Mouse (Mus musculus): Measurements from ENCODE around the gene E2f6. TPM values are rescaled to one million over a fixed set of nuclear protein-coding genes. Genes with fewer than 3 reads are reported as not detected.

E2f6 gene
- total and polyA plus RNA-seq, 2 experiments = 8.8 to 10.9 TPM

DNA sequence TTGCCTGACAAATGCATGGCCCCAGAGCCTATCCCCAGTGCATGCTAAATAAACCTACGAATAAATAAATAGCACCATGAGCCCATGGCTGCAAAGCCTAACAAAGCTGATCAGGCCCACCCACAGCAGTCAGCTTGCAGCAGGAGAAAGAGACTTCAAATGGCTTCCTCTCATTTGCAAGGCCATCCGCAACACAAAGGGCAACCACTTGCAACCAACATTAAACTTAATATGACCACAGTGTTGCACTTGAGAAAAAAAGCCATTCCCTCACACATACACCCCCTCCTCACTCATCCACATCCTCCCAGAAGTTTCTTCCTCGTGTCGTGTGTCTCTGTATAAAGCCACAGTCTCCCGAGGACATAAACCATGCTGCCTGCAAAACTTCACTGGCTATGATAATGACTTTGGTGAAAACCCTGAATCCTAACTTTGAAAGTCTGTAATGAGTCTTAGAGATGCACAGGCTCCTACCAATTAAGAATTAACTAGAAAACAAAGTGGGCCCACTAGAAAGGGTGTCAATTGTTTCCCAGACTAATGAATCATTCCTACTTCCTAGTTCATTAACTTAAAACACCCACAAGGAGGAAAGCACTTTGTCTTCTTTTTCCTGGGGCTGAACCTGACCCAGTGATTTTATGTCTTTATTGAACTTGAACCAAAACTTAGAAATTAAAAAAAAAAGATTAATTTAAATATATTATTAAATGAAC lies 7.4 kb upstream of the E2f6 start:
- H3K27ac ChIP-seq (replicated peaks; ENCODE audit: insufficient read depth, low read depth, low read length) = no peak overlapping the region
- no peaks in the 10 kb centered on the region for H3K79me2 ChIP-seq (ENCODE audit: control insufficient read depth, insufficient read depth, low read length)
- H3K9ac ChIP-seq (ENCODE audit: low read depth, low read length) = no peak overlapping the region
- H3K4me1 ChIP-seq (ENCODE audit: control insufficient read depth, insufficient read depth, low read length) = no peaks in the 10 kb centered on the region; the same call in 1 of the 2 replicates
- TF ChIP-seq POLR2A (IDR thresholded peaks at IDR 0.05; ENCODE audit: extremely low read depth, insufficient read depth, low read length) = no peak
- TF ChIP-seq CTCF (IDR thresholded peaks at IDR 0.05; ENCODE audit: low read depth, low read length) = no peak
- 75% methylated on average over 5 of the region's 5 CpGs for WGBS
- H3K36me3 ChIP-seq (ENCODE audit: control insufficient read depth, insufficient read depth, low read length) = no peaks in the 10 kb centered on the region
- peaks cover 16% of the 10 kb centered on the region for H3K27me3 ChIP-seq (ENCODE audit: control insufficient read depth, insufficient read depth, low read length)
- no peak for DNase-seq (ENCODE audit: extremely low read depth, low read depth, low spot score)
- H3K4me3 ChIP-seq (ENCODE audit: insufficient read depth, low read depth, low read length) = no peak overlapping the region

DNA sequence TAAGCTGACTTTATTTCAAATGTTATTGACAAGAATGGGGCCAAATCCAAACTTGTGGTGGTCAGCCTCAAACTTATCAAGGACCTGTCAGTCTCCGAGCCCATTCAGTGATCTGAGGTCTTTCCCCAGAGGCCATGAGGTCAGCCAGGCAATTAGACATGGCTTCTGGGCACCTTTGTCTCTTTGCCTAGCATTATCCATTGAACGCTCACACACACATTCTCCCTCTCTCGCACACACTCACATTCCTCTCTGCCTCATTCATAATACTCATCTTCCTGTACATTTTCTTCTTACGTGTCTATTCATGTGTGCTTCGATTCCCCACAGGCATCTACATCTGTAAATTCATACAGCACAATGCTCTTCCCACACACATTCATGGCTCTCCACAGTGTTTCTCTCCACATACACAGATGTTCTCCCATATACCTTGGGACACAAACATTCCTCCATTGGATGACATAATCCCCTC lies 6.8 kb upstream of the E2f6 start:
- TF ChIP-seq CTCF (IDR thresholded peaks at IDR 0.05; ENCODE audit: low read depth, low read length) (no peak), POLR2A (IDR thresholded peaks at IDR 0.05; ENCODE audit: extremely low read depth, insufficient read depth, low read length) (no peak)
- Histone ChIP-seq H3K4me1 (ENCODE audit: control insufficient read depth, insufficient read depth, low read length) (no peaks in the 10 kb centered on the region; the same call in 1 of the 2 replicates), H3K27me3 (ENCODE audit: control insufficient read depth, insufficient read depth, low read length) (peaks cover 13% of the 10 kb centered on the region), H3K27ac (replicated peaks; ENCODE audit: insufficient read depth, low read depth, low read length) (no peak overlapping the region), H3K4me3 (ENCODE audit: insufficient read depth, low read depth, low read length) (no peak overlapping the region), H3K9ac (ENCODE audit: low read depth, low read length) (no peak overlapping the region), H3K36me3 (ENCODE audit: control insufficient read depth, insufficient read depth, low read length) (no peaks in the 10 kb centered on the region), H3K79me2 (ENCODE audit: control insufficient read depth, insufficient read depth, low read length) (no peaks in the 10 kb centered on the region)
- WGBS = 88% methylated on average over 5 of the region's 5 CpGs
- DNase-seq (ENCODE audit: extremely low read depth, low read depth, low spot score) = no peak

DNA sequence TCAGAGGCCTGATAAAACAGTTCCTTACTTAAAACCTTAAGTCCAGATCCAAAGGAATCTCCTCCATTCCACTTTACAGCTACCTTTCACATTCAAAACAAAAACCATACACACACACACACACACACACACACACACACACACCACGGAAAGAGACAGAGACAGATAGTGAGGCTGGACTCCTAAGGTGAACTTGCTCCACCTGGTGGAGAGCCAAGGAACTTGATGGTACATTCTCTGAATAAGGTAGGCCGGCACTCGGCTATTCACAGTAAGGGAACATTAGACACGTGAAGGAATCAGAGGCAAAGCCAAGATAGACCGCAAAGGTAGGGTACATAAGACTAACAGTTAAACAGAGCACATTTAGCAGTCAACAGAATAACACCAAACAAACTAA lies 5.3 kb upstream of the E2f6 start:
- H3K4me3 ChIP-seq (ENCODE audit: insufficient read depth, low read depth, low read length) = no peak overlapping the region
- no peaks in the 10 kb centered on the region for H3K4me1 ChIP-seq (ENCODE audit: control insufficient read depth, insufficient read depth, low read length)
- TF ChIP-seq CTCF (IDR thresholded peaks at IDR 0.05; ENCODE audit: low read depth, low read length) (peak; percentile 66), POLR2A (IDR thresholded peaks at IDR 0.05; ENCODE audit: extremely low read depth, insufficient read depth, low read length) (no peak)
- H3K36me3 ChIP-seq (ENCODE audit: control insufficient read depth, insufficient read depth, low read length) = no peaks in the 10 kb centered on the region
- 4% methylated on average over 5 of the region's 5 CpGs for WGBS
- no peaks in the 10 kb centered on the region for H3K79me2 ChIP-seq (ENCODE audit: control insufficient read depth, insufficient read depth, low read length)
- DNase-seq (ENCODE audit: extremely low read depth, low read depth, low spot score) = peak; percentile 64
- H3K27ac ChIP-seq (replicated peaks; ENCODE audit: insufficient read depth, low read depth, low read length) = no peak overlapping the region
- H3K27me3 ChIP-seq (ENCODE audit: control insufficient read depth, insufficient read depth, low read length) = peaks cover 8% of the 10 kb centered on the region
- no peak overlapping the region for H3K9ac ChIP-seq (ENCODE audit: low read depth, low read length)

DNA sequence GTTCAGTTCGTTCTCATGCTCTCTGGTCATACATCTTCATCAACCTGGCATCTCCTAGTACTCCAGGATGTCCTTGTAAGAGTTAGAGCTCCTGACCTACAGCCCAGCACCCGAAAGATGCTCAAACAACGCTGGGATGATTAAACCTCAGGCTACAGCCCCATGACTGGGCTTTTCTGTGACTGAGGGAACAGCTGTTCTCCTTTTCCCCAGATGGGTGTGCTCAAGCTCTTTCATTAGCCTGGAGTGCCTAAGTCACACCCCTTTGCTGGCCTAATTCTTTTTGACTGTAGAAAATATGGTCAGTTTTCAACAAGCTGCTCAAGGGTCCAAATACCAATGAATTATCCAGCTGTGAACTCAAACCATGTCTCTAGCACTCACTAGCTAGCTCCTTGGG lies 2.7 kb upstream of the E2f6 start:
- H3K4me1 ChIP-seq (ENCODE audit: control insufficient read depth, insufficient read depth, low read length) = peaks cover 4% of the 10 kb centered on the region
- H3K79me2 ChIP-seq (ENCODE audit: control insufficient read depth, insufficient read depth, low read length) = peaks cover 6% of the 10 kb centered on the region; the same call in 1 of the 2 replicates
- H3K27me3 ChIP-seq (ENCODE audit: control insufficient read depth, insufficient read depth, low read length) = no peaks in the 10 kb centered on the region
- no peak overlapping the region for H3K4me3 ChIP-seq (ENCODE audit: insufficient read depth, low read depth, low read length)
- no peak overlapping the region for H3K9ac ChIP-seq (ENCODE audit: low read depth, low read length)
- TF ChIP-seq POLR2A (IDR thresholded peaks at IDR 0.05; ENCODE audit: extremely low read depth, insufficient read depth, low read length) (no peak), CTCF (IDR thresholded peaks at IDR 0.05; ENCODE audit: low read depth, low read length) (peak; percentile 26; the same call in 1 of the 2 replicates)
- 46% methylated on average over 3 of the region's 3 CpGs for WGBS
- no peak for DNase-seq (ENCODE audit: extremely low read depth, low read depth, low spot score)
- H3K36me3 ChIP-seq (ENCODE audit: control insufficient read depth, insufficient read depth, low read length) = no peaks in the 10 kb centered on the region
- H3K27ac ChIP-seq (replicated peaks; ENCODE audit: insufficient read depth, low read depth, low read length) = no peak overlapping the region

DNA sequence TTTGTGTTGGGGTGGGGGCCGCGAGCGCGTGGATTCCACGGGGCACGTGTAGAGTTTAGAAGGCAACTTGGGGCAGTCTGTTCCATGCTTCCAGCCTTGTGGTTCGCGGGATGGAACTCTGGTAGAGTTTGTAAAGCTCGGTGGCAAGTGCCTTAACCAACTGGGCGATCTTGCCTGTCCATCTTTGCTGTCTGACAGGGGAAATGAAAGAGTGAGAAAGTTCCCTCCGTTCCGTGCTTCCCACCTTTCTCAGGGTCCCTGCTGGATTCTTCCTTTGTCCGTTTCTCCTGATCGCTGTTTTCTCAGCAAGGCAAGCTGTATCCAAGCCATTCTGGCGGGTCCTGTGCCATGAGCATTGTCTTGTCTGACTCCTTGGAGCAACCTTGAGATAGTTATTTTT lies 714 bp downstream of the E2f6 start:
- Histone ChIP-seq H3K27me3 (ENCODE audit: control insufficient read depth, insufficient read depth, low read length) (no peaks in the 10 kb centered on the region), H3K79me2 (ENCODE audit: control insufficient read depth, insufficient read depth, low read length) (peaks cover 6% of the 10 kb centered on the region; the same call in 1 of the 2 replicates), H3K4me1 (ENCODE audit: control insufficient read depth, insufficient read depth, low read length) (peaks cover 4% of the 10 kb centered on the region), H3K4me3 (ENCODE audit: insufficient read depth, low read depth, low read length) (peak overlapping the region; percentile 96), H3K36me3 (ENCODE audit: control insufficient read depth, insufficient read depth, low read length) (no peaks in the 10 kb centered on the region), H3K27ac (replicated peaks; ENCODE audit: insufficient read depth, low read depth, low read length) (no peak overlapping the region), H3K9ac (ENCODE audit: low read depth, low read length) (peak overlapping the region; percentile 96)
- TF ChIP-seq CTCF (IDR thresholded peaks at IDR 0.05; ENCODE audit: low read depth, low read length) (no peak), POLR2A (IDR thresholded peaks at IDR 0.05; ENCODE audit: extremely low read depth, insufficient read depth, low read length) (no peak)
- WGBS = 6% methylated on average over 15 of the region's 15 CpGs
- DNase-seq (ENCODE audit: extremely low read depth, low read depth, low spot score) = peak; percentile 19

DNA sequence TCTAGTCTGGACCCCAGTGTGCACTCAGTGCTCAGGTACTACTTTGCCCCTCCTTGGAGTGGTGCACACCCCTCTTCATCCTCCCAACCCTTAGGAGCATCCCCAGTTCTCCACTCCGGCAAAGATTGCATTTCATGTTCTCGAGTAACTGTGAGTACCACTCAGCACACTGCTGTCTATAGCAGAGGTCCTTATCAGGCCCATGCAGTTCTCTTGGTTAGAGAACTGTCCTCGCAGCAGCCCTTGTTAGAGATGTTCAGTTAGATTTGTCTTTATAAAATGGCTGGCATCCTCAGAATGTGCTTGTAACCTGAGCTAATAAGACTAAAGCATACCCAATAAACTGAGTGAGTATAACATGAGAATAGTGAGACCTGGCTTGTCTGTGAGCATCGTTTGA lies 6.4 kb downstream of the E2f6 start:
- WGBS = 95% methylated on average over 4 of the region's 4 CpGs
- no peak for DNase-seq (ENCODE audit: extremely low read depth, low read depth, low spot score)
- Histone ChIP-seq H3K4me3 (ENCODE audit: insufficient read depth, low read depth, low read length) (no peak overlapping the region), H3K9ac (ENCODE audit: low read depth, low read length) (no peak overlapping the region), H3K36me3 (ENCODE audit: control insufficient read depth, insufficient read depth, low read length) (peaks cover 20% of the 10 kb centered on the region), H3K4me1 (ENCODE audit: control insufficient read depth, insufficient read depth, low read length) (no peaks in the 10 kb centered on the region), H3K27me3 (ENCODE audit: control insufficient read depth, insufficient read depth, low read length) (no peaks in the 10 kb centered on the region), H3K79me2 (ENCODE audit: control insufficient read depth, insufficient read depth, low read length) (no peaks in the 10 kb centered on the region), H3K27ac (replicated peaks; ENCODE audit: insufficient read depth, low read depth, low read length) (no peak overlapping the region)
- TF ChIP-seq CTCF (IDR thresholded peaks at IDR 0.05; ENCODE audit: low read depth, low read length) (no peak), POLR2A (IDR thresholded peaks at IDR 0.05; ENCODE audit: extremely low read depth, insufficient read depth, low read length) (no peak)
